ENCODE assay signal across 8 mouse cellular contexts in genomic region chr10:4674983-4675592, GRCm38 (mm10).
DNase-seq lines count a peak whose midpoint lies in the region; ATAC-seq lines count a peak whose summit lies in the region.
"Not testable (repeated sequence)": the region's sequence is repeated elsewhere in the genome, so short reads cannot be mapped to it uniquely, and the experiment has no call there.

No protein-coding gene starts in this region.

- H3K27ac ChIP-seq in embryonic facial prominence, embryonic 11.5 days (replicated peaks; ENCODE audit: low read depth, low read length); intestine, embryonic 15.5 days: not testable (repeated sequence)

- H3K27me3 ChIP-seq in embryonic facial prominence, embryonic 11.5 days (ENCODE audit: control insufficient read depth, insufficient read depth, low read length); intestine, embryonic 15.5 days (replicated peaks): not testable (repeated sequence)

- DNase-seq in adrenal gland, postnatal 10 days, result peak; percentile 50
- peak; percentile 67 for DNase-seq in embryonic facial prominence, embryonic 11.5 days (ENCODE audit: low spot score)
- peak; percentile 19 to 32 for DNase-seq in heart, adult 9 months (ENCODE audit: low spot score in 2 of 2)
- DNase-seq in left cerebral cortex, adult 11 months (ENCODE audit: low spot score), result peak; percentile 21
- DNase-seq in ovary, postnatal 36 days (ENCODE audit: low spot score), result peak; percentile 12
- peak; percentile 44 for DNase-seq in urinary bladder, postnatal 14 days (ENCODE audit: low spot score)

- not testable (repeated sequence) for H3K36me3 ChIP-seq in embryonic facial prominence, embryonic 11.5 days (replicated peaks; ENCODE audit: control insufficient read depth, insufficient read depth, low read depth, low read length); intestine, embryonic 15.5 days

- H3K9ac ChIP-seq in embryonic facial prominence, embryonic 11.5 days (replicated peaks; ENCODE audit: low read length); intestine, embryonic 15.5 days: not testable (repeated sequence)

- H3K4me1 ChIP-seq in embryonic facial prominence, embryonic 11.5 days (ENCODE audit: control insufficient read depth, insufficient read depth, low read length); intestine, embryonic 15.5 days (replicated peaks): not testable (repeated sequence)

- not testable (repeated sequence) for H3K4me3 ChIP-seq in embryonic facial prominence, embryonic 11.5 days (ENCODE audit: low read depth, low read length); intestine, embryonic 15.5 days (replicated peaks)

- not testable (repeated sequence) for H3K9me3 ChIP-seq in embryonic facial prominence, embryonic 11.5 days (replicated peaks; ENCODE audit: control insufficient read depth, low read length); intestine, embryonic 15.5 days

- ATAC-seq in embryonic facial prominence, embryonic 11.5 days (replicated peaks; ENCODE audit: insufficient number of reproducible peaks, low FRiP score, low TSS enrichment, low read depth), result 0 out of 2 replicates have a peak, but pooled peaks have one; percentile 44
- ATAC-seq in intestine, embryonic 15.5 days, result peak; percentile 59
- peak; percentile 97 for ATAC-seq in megakaryocyte, adult 5-6 weeks (ENCODE audit: poor library complexity, severe bottlenecking)

- WGBS in embryonic facial prominence, embryonic 11.5 days, result 29% methylated on average over 14 of the region's 14 CpGs
- WGBS in intestine, embryonic 15.5 days, result 23% methylated on average over 14 of the region's 14 CpGs

- H3K4me2 ChIP-seq in embryonic facial prominence, embryonic 11.5 days (ENCODE audit: low read depth, low read length), result not testable (repeated sequence)
- peak overlapping the region; percentile 41 for H3K4me2 ChIP-seq in intestine, embryonic 15.5 days (replicated peaks)

Comparison
In these comparisons a context has a peak if more than half of its experiments do, and no peak if none do; other contexts are left out.
1. DNase-seq: peak in every context shown above with its lines; median percentile 67 in embryonic facial prominence, embryonic 11.5 days; 50 in adrenal gland, postnatal 10 days; 44 in urinary bladder, postnatal 14 days; 26 in heart, adult 9 months; 21 in left cerebral cortex, adult 11 months; 12 in ovary, postnatal 36 days.
2. ATAC-seq: peak in every context shown above with its lines; median percentile 97 in megakaryocyte, adult 5-6 weeks; 59 in intestine, embryonic 15.5 days; 44 in embryonic facial prominence, embryonic 11.5 days.